16 mouse cellular contexts compared by ENCODE assay signal in the genomic region with DNA sequence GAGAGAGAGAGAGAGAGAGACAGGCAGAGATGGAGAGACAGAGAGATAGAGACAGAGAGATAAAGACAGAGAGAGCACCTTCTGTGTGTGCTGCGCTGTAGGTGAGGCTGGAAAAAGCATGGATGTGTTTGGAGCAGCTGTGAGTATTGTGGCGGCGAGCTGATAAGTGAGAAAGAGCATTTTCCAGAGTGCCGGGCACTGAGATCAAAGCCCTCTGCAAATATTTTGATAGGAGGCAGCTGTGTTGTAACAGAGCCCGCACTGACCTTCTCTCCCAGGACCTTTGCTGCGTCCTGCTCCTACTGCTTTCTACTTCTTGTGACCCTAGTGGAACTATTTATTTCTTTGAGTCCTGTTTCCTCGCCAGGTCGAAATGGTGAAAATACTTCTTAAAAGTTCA. TPM values are rescaled to one million over a fixed set of nuclear protein-coding genes. Genes with fewer than 3 reads are reported as not detected.
DNase-seq lines count a peak whose midpoint lies in the region; ATAC-seq lines count a peak whose summit lies in the region.
"Had no signal": no experiment of that assay in that cellular context is flagged by ENCODE, and none has a peak within 500 bp of the region (broad histone marks: within the 10 kb centered on the region; RNA-seq: fewer than 3 reads in every experiment).

No protein-coding gene starts in this region.

- H3K36me3 ChIP-seq in heart, embryonic 10.5 days, result no peaks in the 10 kb centered on the region
- H3K36me3 ChIP-seq in liver, embryonic 11.5 days (ENCODE audit: control insufficient read depth, insufficient read depth, low read length), result no peaks in the 10 kb centered on the region
- H3K36me3 ChIP-seq in heart, embryonic 16.5 days (ENCODE audit: control insufficient read depth, insufficient read depth), result no peaks in the 10 kb centered on the region
- H3K36me3 ChIP-seq in liver, embryonic 16.5 days (ENCODE audit: control insufficient read depth, insufficient read depth), result no peaks in the 10 kb centered on the region
- H3K36me3 ChIP-seq: hindbrain, embryonic 13.5 days; limb, embryonic 13.5 days; neural tube, embryonic 12.5 days had no signal

- peak overlapping the region; percentile 62; the same call in 1 of the 2 replicates for H3K27ac ChIP-seq in heart, embryonic 10.5 days
- H3K27ac ChIP-seq in liver, embryonic 11.5 days (ENCODE audit: low read depth, low read length), result no peak overlapping the region
- no peak overlapping the region for H3K27ac ChIP-seq in heart, embryonic 16.5 days (ENCODE audit: low read length)
- H3K27ac ChIP-seq in liver, embryonic 16.5 days (ENCODE audit: low read length), result no peak overlapping the region
- H3K27ac ChIP-seq: hindbrain, embryonic 13.5 days; limb, embryonic 13.5 days; neural tube, embryonic 12.5 days had no signal

- H3K4me2 ChIP-seq in liver, embryonic 11.5 days, result no peak overlapping the region
- H3K4me2 ChIP-seq in heart, embryonic 16.5 days (ENCODE audit: low read depth, low read length), result no peak overlapping the region
- H3K4me2 ChIP-seq in liver, embryonic 16.5 days (ENCODE audit: low read depth, low read length), result peak overlapping the region; percentile 9; the same call in 1 of the 2 replicates
- H3K4me2 ChIP-seq: hindbrain, embryonic 13.5 days; limb, embryonic 13.5 days; neural tube, embryonic 12.5 days had no signal

- no peak for ATAC-seq in liver, embryonic 11.5 days (replicated peaks; ENCODE audit: low FRiP score)
- peak; percentile 41; the same call in 1 of the 2 replicates for ATAC-seq in heart, embryonic 16.5 days (replicated peaks; ENCODE audit: extremely low read depth, insufficient read depth, low FRiP score)
- peak; percentile 67 for ATAC-seq in liver, embryonic 16.5 days (ENCODE audit: low read depth)

- no peak overlapping the region for H3K9ac ChIP-seq in liver, embryonic 11.5 days (ENCODE audit: low read depth, low read length)
- H3K9ac ChIP-seq in heart, embryonic 16.5 days (ENCODE audit: low read length), result no peak overlapping the region
- no peak overlapping the region for H3K9ac ChIP-seq in liver, embryonic 16.5 days (ENCODE audit: low read depth, low read length)
- H3K9ac ChIP-seq: hindbrain, embryonic 13.5 days; limb, embryonic 13.5 days; neural tube, embryonic 12.5 days had no signal

- no peak for DNase-seq in heart, embryonic 10.5 days (ENCODE audit: low spot score)
- no peak for DNase-seq in heart, postnatal 4 days
- peak; percentile 20 for DNase-seq in liver
- no peak for DNase-seq in liver, embryonic 11.5 days (ENCODE audit: low spot score)
- DNase-seq in urinary bladder, postnatal 14 days (ENCODE audit: low spot score), result no peak
- no peak for DNase-seq in retina, postnatal 1 day
- DNase-seq: cerebellum, adult 11-12 months; gastrocnemius, postnatal 36 days; kidney, adult 18-20 months; spleen, adult 18-20 months had no signal

- H3K9me3 ChIP-seq in heart, embryonic 10.5 days, result no peaks in the 10 kb centered on the region
- H3K9me3 ChIP-seq in liver, embryonic 11.5 days (ENCODE audit: control insufficient read depth, low read length), result no peaks in the 10 kb centered on the region
- no peaks in the 10 kb centered on the region for H3K9me3 ChIP-seq in heart, embryonic 16.5 days (replicated peaks; ENCODE audit: control insufficient read depth, low read length)
- H3K9me3 ChIP-seq in liver, embryonic 16.5 days (replicated peaks; ENCODE audit: control insufficient read depth, low read length), result no peaks in the 10 kb centered on the region
- H3K9me3 ChIP-seq: hindbrain, embryonic 13.5 days; limb, embryonic 13.5 days; neural tube, embryonic 12.5 days had no signal

- no peaks in the 10 kb centered on the region for H3K27me3 ChIP-seq in heart, embryonic 10.5 days (ENCODE audit: insufficient read depth, poor library complexity, severe bottlenecking)
- H3K27me3 ChIP-seq in liver, embryonic 11.5 days (replicated peaks; ENCODE audit: control insufficient read depth, insufficient read depth, low read length), result 0 out of 2 replicates have a peak, but pooled peaks cover 2% of the 10 kb centered on the region
- no peaks in the 10 kb centered on the region for H3K27me3 ChIP-seq in heart, embryonic 16.5 days (ENCODE audit: control insufficient read depth, insufficient read depth, low read length)
- H3K27me3 ChIP-seq in liver, embryonic 16.5 days (ENCODE audit: control insufficient read depth, insufficient read depth, low read depth, low read length), result no peaks in the 10 kb centered on the region
- H3K27me3 ChIP-seq: hindbrain, embryonic 13.5 days; limb, embryonic 13.5 days; neural tube, embryonic 12.5 days had no signal

- peaks cover 48% of the 10 kb centered on the region for H3K4me1 ChIP-seq in heart, embryonic 10.5 days
- peaks cover 6% of the 10 kb centered on the region; the same call in 1 of the 2 replicates for H3K4me1 ChIP-seq in liver, embryonic 11.5 days (replicated peaks; ENCODE audit: control insufficient read depth, insufficient read depth, low read length)
- H3K4me1 ChIP-seq in heart, embryonic 16.5 days (ENCODE audit: control insufficient read depth, insufficient read depth, low read length), result peaks cover 4% of the 10 kb centered on the region
- H3K4me1 ChIP-seq in liver, embryonic 16.5 days (ENCODE audit: control insufficient read depth, low read depth, low read length), result peaks cover 6% of the 10 kb centered on the region
- H3K4me1 ChIP-seq: hindbrain, embryonic 13.5 days; neural tube, embryonic 12.5 days had no signal

- 0 out of 2 replicates have a peak overlapping the region, but pooled peaks have one; percentile 13 for H3K4me3 ChIP-seq in heart, embryonic 10.5 days
- no peak overlapping the region for H3K4me3 ChIP-seq in liver, embryonic 11.5 days (ENCODE audit: low read depth, low read length)
- H3K4me3 ChIP-seq in heart, embryonic 16.5 days (ENCODE audit: low read length), result no peak overlapping the region
- H3K4me3 ChIP-seq in liver, embryonic 16.5 days (ENCODE audit: low read depth, low read length), result no peak overlapping the region
- H3K4me3 ChIP-seq: hindbrain, embryonic 13.5 days; limb, embryonic 13.5 days; megakaryocyte, embryonic 14.5 days; neural tube, embryonic 12.5 days had no signal

- 11% methylated on average over 8 of the region's 8 CpGs for WGBS in heart, embryonic 10.5 days
- WGBS in liver, embryonic 11.5 days, result 39% methylated on average over 8 of the region's 8 CpGs
- WGBS in heart, embryonic 16.5 days, result 24% methylated on average over 8 of the region's 8 CpGs
- 48% methylated on average over 8 of the region's 8 CpGs for WGBS in liver, embryonic 16.5 days (ENCODE audit: insufficient replicate concordance)

RNA-seq across cellular contexts. Expression of a gene that starts 45.7 kb away (rescaled TPM):
- polyA plus RNA-seq in heart, embryonic 10.5 days (2016; fragmentation: Nextera tagmentation; extraction: Ambion mirVana), result 68.3 and 92.7 TPM in 2 replicates
- 100 to 1,000 TPM; 107 to 114 TPM for total RNA-seq in heart, postnatal 4 days (2021)
- polyA plus RNA-seq in liver, embryonic 11.5 days (2014; fragmentation: Nextera tagmentation; extraction: Ambion mirVana), result 24.1 and 25.5 TPM in 2 replicates
- polyA plus RNA-seq in heart, embryonic 16.5 days (2015; fragmentation: Nextera tagmentation; extraction: Ambion mirVana), result 48.3 and 48.5 TPM in 2 replicates
- polyA plus RNA-seq in liver, embryonic 16.5 days (2015; fragmentation: Nextera tagmentation; extraction: Ambion mirVana), result 7.0 and 7.3 TPM in 2 replicates
